16 mouse cellular contexts compared by ENCODE assay signal in genomic region chr6:146946327-146947029, GRCm38 (mm10). TPM values are rescaled to one million over a fixed set of nuclear protein-coding genes. Genes with fewer than 3 reads are reported as not detected.
DNase-seq lines count a peak whose midpoint lies in the region; ATAC-seq and TF ChIP-seq lines count a peak whose summit lies in the region.
"Had no signal": no experiment of that assay in that cellular context is flagged by ENCODE, and none has a peak within 500 bp of the region (broad histone marks: within the 10 kb centered on the region; RNA-seq: fewer than 3 reads in every experiment).

No protein-coding gene starts in this region.

- H3K79me2 ChIP-seq in liver, adult 2 months (ENCODE audit: control insufficient read depth, insufficient read depth, low read length): peaks cover 3% of the 10 kb centered on the region; the same call in 1 of the 2 replicates

- WGBS in liver, adult 2 months: 48% methylated on average over 6 of the region's 6 CpGs
- 77% methylated on average over 6 of the region's 6 CpGs for WGBS in limb, embryonic 10.5 days

- peak; percentile 66 for DNase-seq in kidney, adult 11 months
- DNase-seq in kidney, postnatal 10 days: no peak
- DNase-seq in kidney, adult 18-20 months: peak; percentile 62
- DNase-seq in liver, adult 2 months (ENCODE audit: extremely low read depth, low read depth, low spot score): peak; percentile 68
- no peak for DNase-seq in limb, embryonic 10.5 days (ENCODE audit: low spot score)
- no peak for DNase-seq in thymus, postnatal 14 days
- DNase-seq: cerebellum, adult 2 months; gastrocnemius, postnatal 10 days; layer of hippocampus, postnatal 36 days; right cerebral cortex, postnatal 25 days had no signal

- H3K9ac ChIP-seq in liver, adult 2 months (ENCODE audit: low read depth, low read length): no peak overlapping the region
- H3K9ac ChIP-seq: embryonic facial prominence, embryonic 12.5 days; forebrain, embryonic 12.5 days; limb, embryonic 12.5 days had no signal

- no peaks in the 10 kb centered on the region for H3K27me3 ChIP-seq in liver, adult 2 months (ENCODE audit: control insufficient read depth, insufficient read depth, low read length)
- no peaks in the 10 kb centered on the region for H3K27me3 ChIP-seq in limb, embryonic 10.5 days (ENCODE audit: low read depth, poor library complexity, severe bottlenecking)
- H3K27me3 ChIP-seq: CH12.LX; embryonic facial prominence, embryonic 12.5 days; forebrain, embryonic 12.5 days; limb, embryonic 12.5 days had no signal

- peaks cover 27% of the 10 kb centered on the region for H3K4me1 ChIP-seq in liver, adult 2 months (ENCODE audit: control insufficient read depth, insufficient read depth, low read length)
- peaks cover 38% of the 10 kb centered on the region for H3K4me1 ChIP-seq in limb, embryonic 10.5 days

- peak overlapping the region; percentile 19; the same call in 1 of the 2 replicates for H3K27ac ChIP-seq in liver, adult 2 months (replicated peaks; ENCODE audit: insufficient read depth, low read depth, low read length)
- no peak overlapping the region for H3K27ac ChIP-seq in limb, embryonic 10.5 days
- H3K27ac ChIP-seq: embryonic facial prominence, embryonic 12.5 days; forebrain, embryonic 12.5 days; limb, embryonic 12.5 days had no signal

- H3K4me3 ChIP-seq in liver, adult 2 months (ENCODE audit: insufficient read depth, low read depth, low read length): no peak overlapping the region
- H3K4me3 ChIP-seq in limb, embryonic 10.5 days: no peak overlapping the region
- H3K4me3 ChIP-seq: embryonic facial prominence, embryonic 12.5 days; forebrain, embryonic 12.5 days; limb, embryonic 12.5 days had no signal

- ATAC-seq in frontal cortex, adult (ENCODE audit: low TSS enrichment): no peak

- TF ChIP-seq CTCF in liver, adult 2 months (IDR thresholded peaks at IDR 0.05; ENCODE audit: low read depth, low read length): no peak

- TF ChIP-seq POLR2A in liver, adult 2 months (IDR thresholded peaks at IDR 0.05; ENCODE audit: extremely low read depth, insufficient read depth, low read length): no peak

- no peaks in the 10 kb centered on the region for H3K36me3 ChIP-seq in liver, adult 2 months (ENCODE audit: control insufficient read depth, insufficient read depth, low read length)
- H3K36me3 ChIP-seq in limb, embryonic 10.5 days: no peaks in the 10 kb centered on the region
- H3K36me3 ChIP-seq: embryonic facial prominence, embryonic 12.5 days; forebrain, embryonic 12.5 days; limb, embryonic 12.5 days had no signal

- H3K9me3 ChIP-seq in limb, embryonic 10.5 days (replicated peaks): no peaks in the 10 kb centered on the region
- H3K9me3 ChIP-seq: embryonic facial prominence, embryonic 12.5 days; forebrain, embryonic 12.5 days; limb, embryonic 12.5 days had no signal

RNA-seq across cellular contexts. Expression of gene 1700034J05Rik, which starts 7.7 kb away (rescaled TPM):
- total RNA-seq in liver, adult 2 months (2014; rRNA removed): not detected in 2 replicates
- not detected in 2 replicates for polyA plus RNA-seq in liver, adult 2 months (2012; rRNA removed)
- 0.14 and 0.23 TPM in 2 replicates for polyA plus RNA-seq in limb, embryonic 10.5 days (2016; fragmentation: Nextera tagmentation; extraction: Ambion mirVana)
- total RNA-seq: adrenal gland, postnatal 4 days; CH12.LX; gastrocnemius, postnatal 10 days; layer of hippocampus, postnatal 36 days had no signal
- polyA plus RNA-seq: cerebellum, adult 2 months; forebrain, embryonic 12.5 days had no signal

RNA-seq across cellular contexts. Expression of gene Ppfibp1, which starts 58.2 kb away (rescaled TPM):
- 20.8 and 24.1 TPM in 2 replicates for total RNA-seq in liver, adult 2 months (2014; rRNA removed)
- 6.7 and 6.9 TPM in 2 replicates for polyA plus RNA-seq in liver, adult 2 months (2012; rRNA removed)
- 31.9 and 37.0 TPM in 2 replicates for polyA plus RNA-seq in limb, embryonic 10.5 days (2016; fragmentation: Nextera tagmentation; extraction: Ambion mirVana)

Comparison
In these comparisons a context has a peak if more than half of its experiments do, and no peak if none do; other contexts are left out.
1. DNase-seq: peak in kidney, adult 11 months (single experiment), kidney, adult 18-20 months (single experiment) and liver, adult 2 months (single experiment); none in kidney, postnatal 10 days (single experiment), limb, embryonic 10.5 days (single experiment) and thymus, postnatal 14 days (single experiment).